Mouse (Mus musculus): ENCODE results near the gene Hormad2. TPM values are rescaled to one million over a fixed set of nuclear protein-coding genes. Genes with fewer than 3 reads are reported as not detected.

Gene Hormad2
- not detected for polyA plus RNA-seq (2014; fragmentation: Illumina TruSeq; extraction: RNeasy Lipid Tissue Mini Kit (QIAGEN cat#74804); ENCODE audit: low read depth, low replicate concordance)

DNA sequence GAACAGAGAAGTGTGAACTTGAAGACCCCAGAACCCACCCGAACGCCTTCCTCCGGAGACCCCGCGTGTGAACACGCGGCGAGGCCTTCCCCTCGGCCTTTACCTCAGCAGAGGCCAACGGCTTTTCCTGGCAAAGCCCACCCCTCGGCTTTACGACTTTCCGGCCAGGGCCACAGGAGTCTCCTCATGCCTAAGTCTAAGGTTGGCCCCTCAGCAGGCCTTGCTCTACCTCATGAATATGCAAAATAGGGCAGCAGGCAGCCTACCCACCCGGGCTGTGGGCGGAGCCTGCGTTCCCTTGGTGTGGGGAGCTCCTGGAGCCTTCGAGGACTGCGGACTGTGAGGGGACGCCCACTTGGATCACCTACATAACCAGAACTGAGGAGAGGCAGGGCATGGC, at the start of gene Hormad2:
Hormad2 (minus strand) TSS at position 128 of the 400 bp plus-strand sequence.

Other genes starting within 250 kb of the Hormad2 start
- not detected for gene Castor1, start 222.9 kb downstream of the Hormad2 start, polyA plus RNA-seq (2014; fragmentation: Illumina TruSeq; extraction: RNeasy Lipid Tissue Mini Kit (QIAGEN cat#74804); ENCODE audit: low read depth, low replicate concordance)
- not detected for gene Osm, start 204.7 kb downstream of the Hormad2 start, polyA plus RNA-seq (2014; fragmentation: Illumina TruSeq; extraction: RNeasy Lipid Tissue Mini Kit (QIAGEN cat#74804); ENCODE audit: low read depth, low replicate concordance)
- gene Lif, start 183.5 kb downstream of the Hormad2 start, polyA plus RNA-seq (2014; fragmentation: Illumina TruSeq; extraction: RNeasy Lipid Tissue Mini Kit (QIAGEN cat#74804); ENCODE audit: low read depth, low replicate concordance): not detected
- gene Mtmr3, start 153.8 kb upstream of the Hormad2 start, polyA plus RNA-seq (2014; fragmentation: Illumina TruSeq; extraction: RNeasy Lipid Tissue Mini Kit (QIAGEN cat#74804); ENCODE audit: low read depth, low replicate concordance): 18.0 TPM
- gene Gm11032, start 179.0 kb upstream of the Hormad2 start, polyA plus RNA-seq (2014; fragmentation: Illumina TruSeq; extraction: RNeasy Lipid Tissue Mini Kit (QIAGEN cat#74804); ENCODE audit: low read depth, low replicate concordance): not detected
- 11.2 TPM for gene Ascc2, start 196.6 kb upstream of the Hormad2 start, polyA plus RNA-seq (2014; fragmentation: Illumina TruSeq; extraction: RNeasy Lipid Tissue Mini Kit (QIAGEN cat#74804); ENCODE audit: low read depth, low replicate concordance)

All from kidney, adult 10 weeks (tissue).